Mouse (Mus musculus) midbrain, postnatal 0 days (tissue): ENCODE data around the gene Wfdc16. TPM values are rescaled to one million over a fixed set of nuclear protein-coding genes. Genes with fewer than 3 reads are reported as not detected.
A peak's percentile ranks its signal among the peaks of the same experiment; 100 is the strongest.

Source experiments
- ATAC-seq: fragments of 200-750 bp; cut with Nextera tagmentation; 2 replicates; pipeline ENCODE4 v1.8.0; 2017; ENCODE audit warnings: moderate number of reproducible peaks, mild to moderate bottlenecking, moderate TSS enrichment, moderate library complexity; ENCODE audit not compliant: low FRiP score
- DNase-seq: peaks from one replicate; pipeline ENCODE4 v3.0.0-alpha.2; 2015; ENCODE audit warnings: low spot score
- H3K27ac ChIP-seq: fragments of 300-500 bp; sonication (generic); 2 replicates; pipeline ENCODE4 v1.5.1; 2014; ENCODE audit warnings: low read depth, mild to moderate bottlenecking, low read length, mixed read lengths
- H3K27me3 ChIP-seq: fragments of 300-500 bp; sonication (generic); 2 replicates; pipeline ENCODE4 v1.6.1; 2014; ENCODE audit warnings: low read length, control low read depth, mixed read lengths; ENCODE audit not compliant: insufficient read depth
- H3K36me3 ChIP-seq: fragments of 300-500 bp; sonication (generic); 2 replicates; pipeline ENCODE4 v1.6.1; 2014; ENCODE audit warnings: low read length, control low read depth, mixed read lengths; ENCODE audit not compliant: insufficient read depth
- H3K4me1 ChIP-seq: fragments of 300-500 bp; sonication (generic); 2 replicates; pipeline ENCODE4 v1.6.1; 2014; ENCODE audit warnings: mild to moderate bottlenecking, control low read depth, antibody characterized with exemption, low read length, mixed read lengths; ENCODE audit not compliant: insufficient read depth
- H3K4me2 ChIP-seq: fragments of 300-500 bp; sonication (generic); 2 replicates; pipeline ENCODE4 v1.6.1; 2014; ENCODE audit warnings: low read depth, mild to moderate bottlenecking, low read length, mixed read lengths; ENCODE audit not compliant: poor library complexity, severe bottlenecking
- H3K4me3 ChIP-seq: fragments of 300-500 bp; sonication (generic); 2 replicates; pipeline ENCODE4 v1.5.1; 2014; ENCODE audit warnings: low read depth, mild to moderate bottlenecking, low read length, moderate library complexity
- H3K9ac ChIP-seq: fragments of 300-500 bp; sonication (generic); replicated peaks from 2 replicates; pipeline ENCODE4 v1.6.1; 2014; ENCODE audit warnings: mild to moderate bottlenecking, low read length, moderate library complexity, mixed read lengths; ENCODE audit not compliant: poor library complexity, severe bottlenecking
- H3K9me3 ChIP-seq: fragments of 300-500 bp; sonication (generic); 2 replicates; pipeline ENCODE4 v1.6.1; 2016; ENCODE audit warnings: low read length, control low read depth
- CTCF ChIP-seq: IDR thresholded peaks from 2 replicates; pipeline ENCODE4 v1.5.1; 2016; ENCODE audit warnings: antibody characterized with exemption, mild to moderate bottlenecking
- WGBS: fragments of 180-500 bp; shearing (Covaris S2); extraction: QIAGEN DNeasy Blood & Tissue Kit; methylation state at CpG from one replicate; pipeline ENCODE4 v1.1.7; 2014; 5-methylcytosine and 5-hydroxymethylcytosine counted together
- polyA plus RNA-seq: library from polyadenylated mRNA; unstranded; fragments of >200 nt; fragmentation: Nextera tagmentation; extraction: Ambion mirVana; gene quantifications from 2 replicates; pipeline ENCODE4 v1.2.1, GENCODE M21; 2015
- total RNA-seq: library from RNA; depleted of rRNA; stranded (reverse); fragments of >200 nt; gene quantifications from 2 replicates; pipeline ENCODE4 v1.2.3, GENCODE M21; 2014

Wfdc16 gene
- total and polyA plus RNA-seq, 2 experiments from 2014 or later = not detected

DNA sequence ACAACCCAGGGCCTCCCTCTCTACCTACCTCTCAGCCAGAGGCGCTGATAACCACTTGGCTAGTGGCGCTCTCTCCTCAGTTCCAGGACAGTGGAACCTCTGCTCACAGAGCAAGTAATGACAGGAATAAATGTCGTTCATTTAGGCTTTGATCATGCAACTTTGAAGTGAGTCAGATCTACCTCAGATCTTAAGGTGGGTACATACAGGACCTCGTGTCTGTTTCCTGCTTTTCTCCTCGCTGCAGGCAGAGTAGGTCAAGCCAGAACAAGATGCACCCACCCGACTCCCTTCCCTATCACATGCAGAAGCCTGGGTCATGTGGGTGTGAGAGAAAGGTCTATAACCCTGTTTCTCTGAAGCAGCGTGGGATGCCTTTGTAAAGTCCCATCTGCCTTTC, 35.4 kb upstream of the Wfdc16 start, which contains the start of gene Wfdc11:
Gene Wfdc11 (minus strand): TSS at position 101 of the 400 bp plus-strand sequence.
- H3K27me3 ChIP-seq = no peaks in the 10 kb centered on the region
- H3K36me3 ChIP-seq = no peaks in the 10 kb centered on the region
- WGBS = 85% methylated on average over 7 of the region's 7 CpGs
- H3K27ac ChIP-seq = no peak within 1 kb of the TSS
- ATAC-seq = no peak
- no peak within 1 kb of the TSS for H3K4me2 ChIP-seq
- H3K9me3 ChIP-seq = no peaks in the 10 kb centered on the region
- H3K4me3 ChIP-seq = no peak within 1 kb of the TSS
- no peak for DNase-seq
- no peak for TF ChIP-seq CTCF
- no peak within 1 kb of the TSS for H3K9ac ChIP-seq
- H3K4me1 ChIP-seq = no peaks in the 10 kb centered on the region

DNA sequence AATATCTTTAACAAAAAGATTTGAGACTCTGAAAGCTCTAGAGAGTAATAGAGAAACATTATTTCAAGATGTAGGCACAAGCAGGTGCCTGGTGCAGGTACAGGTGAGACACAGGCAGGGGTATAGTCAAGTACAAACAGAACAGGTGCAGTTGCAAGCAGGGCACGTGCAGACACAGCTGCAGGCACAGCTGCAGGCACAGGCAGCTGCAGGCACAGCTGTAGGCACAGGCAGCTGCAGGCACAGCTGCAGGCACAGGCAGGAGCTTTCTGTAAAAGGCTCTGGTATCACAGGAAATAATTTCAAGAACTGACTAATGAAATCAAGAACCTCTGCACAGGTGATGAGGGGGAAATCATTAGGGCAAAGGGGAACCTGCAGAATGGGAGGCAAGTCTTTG, 32.3 kb upstream of the Wfdc16 start:
- H3K4me3 ChIP-seq = no peak overlapping the region
- no peak overlapping the region for H3K27ac ChIP-seq
- no peaks in the 10 kb centered on the region for H3K9me3 ChIP-seq
- no peak overlapping the region for H3K9ac ChIP-seq
- no peaks in the 10 kb centered on the region for H3K4me1 ChIP-seq
- DNase-seq = no peak
- H3K27me3 ChIP-seq = no peaks in the 10 kb centered on the region
- TF ChIP-seq CTCF = no peak
- WGBS = 44% methylated on average over 1 of the region's 1 CpGs
- no peak for ATAC-seq
- H3K4me2 ChIP-seq = no peak overlapping the region
- no peaks in the 10 kb centered on the region for H3K36me3 ChIP-seq

DNA sequence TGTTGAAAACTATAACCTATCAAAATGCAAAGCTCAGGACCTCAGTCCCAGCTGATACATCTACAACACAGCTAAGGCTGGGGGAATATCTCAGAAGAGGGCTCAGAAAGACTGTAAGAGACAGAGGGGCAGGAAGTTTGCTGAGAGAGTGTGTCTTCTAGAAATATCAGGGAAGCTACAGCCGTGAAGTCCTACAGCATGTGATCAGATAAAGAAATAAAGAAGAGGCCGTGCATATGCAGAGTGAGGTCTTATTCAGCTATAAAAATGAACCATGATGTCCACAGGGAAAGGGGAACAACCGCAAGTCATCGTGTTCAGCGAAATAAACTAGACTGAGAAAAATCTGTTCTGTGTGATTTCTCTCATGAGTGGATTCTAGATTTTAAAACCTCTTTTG, 31.7 kb upstream of the Wfdc16 start:
- Histone ChIP-seq H3K27ac (no peak overlapping the region), H3K27me3 (no peaks in the 10 kb centered on the region), H3K9me3 (no peaks in the 10 kb centered on the region), H3K9ac (no peak overlapping the region), H3K4me2 (no peak overlapping the region), H3K4me1 (no peaks in the 10 kb centered on the region), H3K4me3 (no peak overlapping the region), H3K36me3 (no peaks in the 10 kb centered on the region)
- WGBS = 83% methylated on average over 5 of the region's 5 CpGs
- DNase-seq = no peak
- no peak for ATAC-seq
- TF ChIP-seq CTCF = no peak

DNA sequence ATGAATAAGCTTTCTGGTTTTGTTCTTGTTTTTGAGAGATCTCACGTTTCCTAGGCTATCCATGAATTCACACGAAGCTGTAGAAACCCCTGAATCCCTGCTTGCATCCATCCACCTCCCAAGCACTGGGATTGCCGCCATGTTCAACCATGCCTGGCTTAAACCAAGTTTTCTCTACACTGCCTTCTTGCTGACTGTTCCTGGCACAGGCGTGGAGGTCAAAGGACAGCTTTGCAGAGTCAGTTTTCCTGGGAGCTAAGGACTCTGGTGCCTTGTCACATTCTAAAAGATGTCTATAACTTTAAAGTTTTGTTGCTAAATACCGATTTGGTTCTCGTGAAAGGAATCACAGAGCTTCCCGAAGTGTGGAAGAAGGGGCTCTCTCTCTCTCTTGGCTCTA, 26.3 kb upstream of the Wfdc16 start:
- DNase-seq = no peak
- Histone ChIP-seq H3K4me3 (no peak overlapping the region), H3K27me3 (no peaks in the 10 kb centered on the region), H3K36me3 (no peaks in the 10 kb centered on the region), H3K9me3 (no peaks in the 10 kb centered on the region), H3K4me2 (no peak overlapping the region), H3K9ac (no peak overlapping the region), H3K4me1 (no peaks in the 10 kb centered on the region), H3K27ac (no peak overlapping the region)
- no peak for ATAC-seq
- WGBS = 92% methylated on average over 7 of the region's 7 CpGs
- no peak for TF ChIP-seq CTCF

DNA sequence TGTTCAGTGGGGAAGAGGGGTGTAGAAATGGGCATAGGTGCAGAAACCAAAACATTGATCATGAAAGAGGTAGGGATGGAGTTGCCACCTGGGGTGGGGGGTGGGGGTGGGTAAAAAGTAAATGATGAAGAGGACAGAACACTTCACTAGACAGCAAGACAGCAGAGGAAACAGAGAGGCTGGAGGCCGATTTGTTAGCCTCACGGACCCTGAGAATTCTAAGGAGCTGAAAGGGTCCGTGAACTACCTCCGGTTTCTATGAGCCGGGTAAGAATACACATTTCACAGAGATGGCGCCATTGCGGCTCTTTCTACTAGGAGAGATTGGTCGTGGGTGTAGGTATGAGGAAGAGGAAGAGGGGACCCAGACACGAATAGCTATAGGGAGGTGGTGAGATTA, 17.9 kb upstream of the Wfdc16 start, which contains the start of gene Wfdc9:
Gene Wfdc9 (minus strand): TSS at position 101 of the 400 bp plus-strand sequence.
- no peaks in the 10 kb centered on the region for H3K4me1 ChIP-seq
- 82% methylated on average over 9 of the region's 9 CpGs for whole genome bisulfite sequencing
- H3K9ac ChIP-seq = no peak within 1 kb of the TSS
- no peaks in the 10 kb centered on the region for H3K9me3 ChIP-seq
- no peaks in the 10 kb centered on the region for H3K36me3 ChIP-seq
- H3K4me3 ChIP-seq = no peak within 1 kb of the TSS
- DNase-seq (no peak), ATAC-seq (no peak)
- no peaks in the 10 kb centered on the region for H3K27me3 ChIP-seq
- TF ChIP-seq CTCF = no peak
- no peak within 1 kb of the TSS for H3K27ac ChIP-seq
- H3K4me2 ChIP-seq = no peak within 1 kb of the TSS

DNA sequence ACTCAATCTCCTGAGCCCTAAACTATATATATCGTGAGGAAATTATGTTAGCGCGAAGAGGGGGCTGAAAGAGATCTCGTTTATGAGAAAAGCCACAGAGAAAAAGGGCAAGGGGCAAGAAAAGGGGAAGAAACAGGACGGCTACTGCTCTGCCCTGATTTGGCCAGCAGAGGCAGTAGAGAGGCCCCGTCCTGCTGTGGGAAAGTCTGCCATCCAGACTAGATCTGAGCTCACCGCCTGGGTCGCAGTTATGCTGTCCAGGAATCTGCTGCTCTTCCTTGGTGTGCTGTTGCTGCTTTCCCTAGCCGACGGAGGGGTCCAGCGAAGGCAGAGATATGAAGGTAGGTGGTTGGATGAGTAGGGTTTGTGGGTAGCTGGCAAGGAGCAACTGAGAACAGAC, 17.3 kb upstream of the Wfdc16 start, which contains the start of gene Wfdc10:
Gene Wfdc10 (plus strand): TSS at position 189 of the 400 bp plus-strand sequence.
- TF ChIP-seq CTCF = peak; percentile 82

More for the DNA sequence above, 17.3 kb upstream of the Wfdc16 start, which contains the start of gene Wfdc10:
- Histone ChIP-seq H3K27ac (no peak within 1 kb of the TSS), H3K4me1 (no peaks in the 10 kb centered on the region), H3K4me3 (no peak within 1 kb of the TSS), H3K36me3 (no peaks in the 10 kb centered on the region), H3K9me3 (no peaks in the 10 kb centered on the region), H3K27me3 (no peaks in the 10 kb centered on the region), H3K4me2 (no peak within 1 kb of the TSS), H3K9ac (no peak within 1 kb of the TSS)
- WGBS = 18% methylated on average over 11 of the region's 11 CpGs
- peak; percentile 41 for DNase-seq
- ATAC-seq = no peak
